Mouse (Mus musculus) intestine, embryonic 15.5 days (tissue): ENCODE data around the gene Wdr19. TPM values are rescaled to one million over a fixed set of nuclear protein-coding genes. Genes with fewer than 3 reads are reported as not detected.
A peak's percentile ranks its signal among the peaks of the same experiment; 100 is the strongest.
"Not testable (repeated sequence)": the region's sequence is repeated elsewhere in the genome, so short reads cannot be mapped to it uniquely, and the experiment has no call there.

Experiments used
- ATAC-seq: fragments of 200-750 bp; cut with Nextera tagmentation; 2 replicates; pipeline ENCODE4 v1.8.0; 2017; ENCODE audit warnings: moderate TSS enrichment, moderate library complexity
- H3K27ac ChIP-seq: fragments of 300-500 bp; sonication (generic); 2 replicates; pipeline ENCODE4 v1.5.1; 2015; ENCODE audit warnings: mild to moderate bottlenecking, inconsistent platforms
- H3K27me3 ChIP-seq: fragments of 300-500 bp; sonication (generic); replicated peaks from 2 replicates; pipeline ENCODE4 v1.6.1; 2015; ENCODE audit warnings: inconsistent platforms
- H3K36me3 ChIP-seq: fragments of 300-500 bp; sonication (generic); 2 replicates; pipeline ENCODE4 v1.6.1; 2015; ENCODE audit warnings: inconsistent platforms
- H3K4me1 ChIP-seq: fragments of 300-500 bp; sonication (generic); replicated peaks from 2 replicates; pipeline ENCODE4 v1.6.1; 2015; ENCODE audit warnings: inconsistent platforms
- H3K4me2 ChIP-seq: fragments of 300-500 bp; sonication (generic); replicated peaks from 2 replicates; pipeline ENCODE4 v1.6.1; 2015; ENCODE audit warnings: mild to moderate bottlenecking, inconsistent platforms
- H3K4me3 ChIP-seq: fragments of 300-500 bp; sonication (generic); replicated peaks from 2 replicates; pipeline ENCODE4 v1.5.1; 2015; ENCODE audit warnings: inconsistent platforms
- H3K9ac ChIP-seq: fragments of 300-500 bp; sonication (generic); 2 replicates; pipeline ENCODE4 v1.6.1; 2015; ENCODE audit warnings: inconsistent platforms
- H3K9me3 ChIP-seq: fragments of 300-500 bp; sonication (generic); 2 replicates; pipeline ENCODE4 v1.6.1; 2016; ENCODE audit warnings: inconsistent platforms
- WGBS: fragments of 180-500 bp; shearing (Covaris S2); methylation state at CpG from one replicate; pipeline ENCODE4 v1.1.7; 2015; 5-methylcytosine and 5-hydroxymethylcytosine counted together
- polyA plus RNA-seq: library from polyadenylated mRNA; unstranded; fragments of >200 nt; fragmentation: Nextera tagmentation; extraction: Ambion mirVana; gene quantifications from 2 replicates; pipeline ENCODE4 v1.2.1, GENCODE M21; 2015

Wdr19 gene
- polyA plus RNA-seq, 1 experiment from 2014 or later = 4.8 TPM

DNA sequence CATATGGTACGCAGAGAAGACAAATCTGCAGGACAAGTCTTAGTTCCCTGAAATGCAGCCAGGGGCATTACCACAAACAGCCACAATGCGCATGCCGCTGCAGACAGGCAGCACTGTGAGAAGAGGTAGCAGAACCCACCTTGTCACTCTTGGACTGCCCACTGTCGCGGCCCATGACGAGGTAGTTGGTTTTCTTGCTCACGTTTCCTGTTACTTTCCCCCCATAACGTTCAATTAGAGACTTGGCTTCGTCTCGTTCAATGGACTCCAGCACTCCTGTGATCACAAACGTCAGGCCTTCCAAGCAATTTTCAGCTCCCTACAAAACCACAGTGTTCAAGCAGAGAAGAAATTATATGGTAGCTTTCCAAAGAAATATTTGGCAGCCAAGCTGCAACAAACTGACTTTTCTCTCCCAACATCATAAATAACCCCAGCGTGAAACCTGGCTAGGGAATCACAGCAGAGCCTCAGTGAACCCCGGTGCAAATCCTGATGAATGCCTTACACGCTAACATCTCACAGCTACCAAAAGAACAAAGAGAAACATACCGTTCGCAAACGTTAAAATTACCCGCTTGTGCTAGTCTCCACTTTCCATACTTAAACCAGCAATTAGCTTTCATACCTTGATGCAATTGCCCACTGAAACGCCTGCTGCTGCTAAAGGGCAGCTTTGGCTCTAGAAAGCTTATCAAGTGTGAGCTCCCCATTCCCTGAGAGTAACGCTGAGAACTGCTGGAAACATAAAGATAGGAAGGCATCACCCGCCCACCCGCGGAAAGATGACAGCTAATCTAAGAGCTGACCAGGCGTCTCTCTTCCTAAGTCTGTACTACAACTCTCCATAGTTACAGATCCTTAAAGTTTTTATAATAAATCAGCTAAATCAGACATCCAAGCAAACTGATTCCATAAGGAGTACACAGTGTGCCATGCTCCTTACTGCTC, 88.5 kb downstream of the Wdr19 start:
- H3K9ac ChIP-seq = no peak overlapping the region

DNA sequence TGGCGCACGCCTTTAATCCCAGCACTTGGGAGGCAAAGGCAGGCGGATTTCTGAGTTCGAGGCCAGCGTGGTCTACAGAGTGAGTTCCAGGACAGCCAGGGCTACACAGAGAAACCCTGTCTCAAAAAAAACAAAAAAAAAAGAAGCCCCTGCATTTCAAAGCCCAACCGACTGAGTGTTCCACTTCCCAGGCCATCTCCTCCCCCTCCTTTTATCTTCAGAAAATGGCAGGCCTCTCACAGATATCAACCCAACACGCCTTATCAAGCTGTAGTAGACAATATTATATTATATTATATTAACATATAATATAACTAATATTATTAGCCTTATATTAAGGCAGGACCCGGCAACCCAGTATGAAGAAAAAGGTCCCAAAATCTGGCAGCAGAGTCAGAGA, 89.5 kb downstream of the Wdr19 start:
- H3K27me3 ChIP-seq, H3K9me3 ChIP-seq, H3K9ac ChIP-seq, H3K4me2 ChIP-seq, H3K4me1 ChIP-seq, H3K27ac ChIP-seq, ATAC-seq, H3K4me3 ChIP-seq: not testable (repeated sequence)
- WGBS = 83% methylated on average over 8 of the region's 8 CpGs
- peaks cover 36% of the 10 kb centered on the region for H3K36me3 ChIP-seq

More for the DNA sequence above, 88.5 kb downstream of the Wdr19 start:
- ATAC-seq = no peak
- Histone ChIP-seq H3K36me3 (peaks cover 36% of the 10 kb centered on the region), H3K9me3 (no peaks in the 10 kb centered on the region), H3K4me2 (no peak overlapping the region), H3K27ac (no peak overlapping the region), H3K27me3 (no peaks in the 10 kb centered on the region), H3K4me3 (no peak overlapping the region), H3K4me1 (no peaks in the 10 kb centered on the region)
- WGBS = 88% methylated on average over 24 of the region's 24 CpGs

DNA sequence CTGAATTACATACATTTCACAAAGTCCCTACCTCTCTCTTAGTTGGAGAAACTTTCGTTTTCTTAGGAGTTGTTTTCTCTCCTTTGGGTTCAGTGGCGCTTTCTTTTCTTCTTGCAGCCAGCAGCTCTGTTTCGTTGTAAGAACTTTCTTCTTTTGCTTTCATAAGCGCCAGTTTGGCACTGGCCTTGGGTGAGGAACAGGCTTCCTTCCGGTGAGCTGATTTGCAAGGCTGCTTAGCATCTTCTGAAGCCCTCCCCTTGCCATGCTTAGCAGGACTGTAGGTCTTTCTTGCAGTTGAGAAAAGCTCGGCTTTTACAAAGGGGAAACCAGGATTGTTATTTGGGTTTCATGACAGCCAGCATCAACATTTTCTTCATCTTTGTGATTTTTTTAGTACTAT, 94.1 kb downstream of the Wdr19 start:
- no peak overlapping the region for H3K4me2 ChIP-seq
- H3K4me1 ChIP-seq = no peaks in the 10 kb centered on the region
- H3K36me3 ChIP-seq = peaks cover 23% of the 10 kb centered on the region; the same call in 1 of the 2 replicates
- 77% methylated on average over 6 of the region's 6 CpGs for WGBS
- H3K27me3 ChIP-seq = no peaks in the 10 kb centered on the region
- no peak overlapping the region for H3K9ac ChIP-seq
- no peak overlapping the region for H3K4me3 ChIP-seq
- no peak for ATAC-seq
- H3K27ac ChIP-seq = no peak overlapping the region
- no peaks in the 10 kb centered on the region for H3K9me3 ChIP-seq

DNA sequence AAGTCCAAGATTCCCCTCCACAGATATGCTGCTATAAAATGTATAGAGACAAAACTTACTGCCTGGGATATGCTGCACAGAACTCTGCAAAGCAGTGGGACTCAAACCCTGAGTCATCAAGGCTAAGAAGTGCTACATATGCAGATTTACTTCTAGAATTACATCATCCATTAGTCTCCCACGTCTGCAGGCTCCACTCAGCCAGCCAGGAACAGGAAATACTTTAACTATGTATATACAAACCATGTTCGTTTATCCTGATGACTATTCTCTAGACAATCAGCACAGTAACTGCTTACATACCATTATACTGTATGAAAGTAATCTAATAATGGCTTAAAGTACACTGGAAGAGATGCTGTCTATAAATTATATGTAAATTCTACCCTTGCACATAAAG, 94.8 kb downstream of the Wdr19 start:
- no peak overlapping the region for H3K4me3 ChIP-seq
- no peaks in the 10 kb centered on the region for H3K9me3 ChIP-seq
- 43% methylated on average over 2 of the region's 2 CpGs for WGBS
- H3K4me2 ChIP-seq = no peak overlapping the region
- H3K4me1 ChIP-seq = no peaks in the 10 kb centered on the region
- H3K36me3 ChIP-seq = peaks cover 22% of the 10 kb centered on the region; the same call in 1 of the 2 replicates
- no peak overlapping the region for H3K9ac ChIP-seq
- peak; percentile 45; the same call in 1 of the 2 replicates for ATAC-seq
- H3K27me3 ChIP-seq = no peaks in the 10 kb centered on the region
- H3K27ac ChIP-seq = no peak overlapping the region

DNA sequence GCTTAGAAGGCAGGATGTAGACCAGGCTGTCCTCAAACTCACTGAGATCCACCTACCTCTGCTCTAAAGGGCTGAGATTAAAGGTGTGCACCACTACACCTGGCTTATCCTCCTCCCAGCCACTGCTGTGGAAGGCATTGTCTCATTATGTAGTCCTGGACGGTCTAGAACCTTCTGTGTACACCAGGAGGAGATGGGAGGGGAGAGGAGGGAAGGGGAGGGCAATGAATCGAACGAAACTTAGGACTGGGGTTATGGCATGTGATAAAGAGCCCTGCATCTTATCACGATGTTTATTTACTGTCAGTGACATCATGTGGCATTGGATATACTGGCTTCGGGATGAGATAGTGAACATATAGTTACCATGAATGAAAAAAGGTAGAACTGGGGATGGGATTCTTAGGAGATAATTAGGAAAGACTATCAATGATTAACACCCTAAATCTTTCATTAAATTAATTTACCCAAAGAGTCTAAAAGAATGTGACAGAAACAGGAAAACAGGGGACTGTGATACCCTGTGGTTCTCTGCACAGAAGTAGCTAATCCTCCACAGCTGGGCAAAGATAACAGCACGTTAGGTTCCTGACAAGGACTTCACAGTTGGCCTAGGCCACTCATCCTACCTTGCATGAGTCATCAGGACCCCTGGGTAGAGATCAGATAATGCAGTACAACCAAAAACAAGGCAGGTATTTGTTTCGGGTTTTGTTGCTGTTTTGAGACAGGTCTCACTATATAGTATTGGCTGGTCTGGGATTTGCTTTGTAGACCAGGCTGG, 98.9 kb downstream of the Wdr19 start:
- Histone ChIP-seq H3K4me3 (no peak overlapping the region), H3K27ac (no peak overlapping the region), H3K9me3 (no peaks in the 10 kb centered on the region), H3K36me3 (0 out of 2 replicates have a peak, but pooled peaks cover 11% of the 10 kb centered on the region), H3K4me1 (no peaks in the 10 kb centered on the region), H3K27me3 (no peaks in the 10 kb centered on the region), H3K9ac (no peak overlapping the region), H3K4me2 (no peak overlapping the region)
- 65% methylated on average over 7 of the region's 7 CpGs for WGBS
- ATAC-seq = no peak

DNA sequence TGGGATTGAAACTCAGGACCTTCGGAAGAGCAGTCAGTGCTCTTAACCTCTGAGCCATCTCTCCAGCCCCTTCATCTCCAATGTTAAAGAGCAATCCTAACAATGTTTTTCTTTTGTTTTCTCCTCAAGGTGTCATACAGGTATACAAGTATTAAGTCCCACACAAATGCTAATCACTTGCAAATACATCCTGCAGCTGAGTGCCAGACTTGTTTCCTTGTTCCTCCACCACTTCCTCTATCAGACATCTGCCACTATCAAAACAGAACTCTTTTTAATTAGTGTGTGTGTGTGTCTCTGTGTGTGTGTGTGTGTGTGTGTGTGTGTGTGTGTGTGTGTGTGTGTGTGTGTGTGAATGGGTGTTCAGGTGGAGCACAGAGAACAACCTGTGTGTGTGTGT, 100.1 kb downstream of the Wdr19 start:
- not testable (repeated sequence) for H3K9me3 ChIP-seq, H3K27ac ChIP-seq, H3K4me3 ChIP-seq, ATAC-seq, H3K9ac ChIP-seq, H3K4me2 ChIP-seq, H3K4me1 ChIP-seq, H3K27me3 ChIP-seq
- WGBS = 100% methylated on average over 1 of the region's 1 CpGs
- H3K36me3 ChIP-seq = peaks cover 13% of the 10 kb centered on the region; the same call in 1 of the 2 replicates

DNA sequence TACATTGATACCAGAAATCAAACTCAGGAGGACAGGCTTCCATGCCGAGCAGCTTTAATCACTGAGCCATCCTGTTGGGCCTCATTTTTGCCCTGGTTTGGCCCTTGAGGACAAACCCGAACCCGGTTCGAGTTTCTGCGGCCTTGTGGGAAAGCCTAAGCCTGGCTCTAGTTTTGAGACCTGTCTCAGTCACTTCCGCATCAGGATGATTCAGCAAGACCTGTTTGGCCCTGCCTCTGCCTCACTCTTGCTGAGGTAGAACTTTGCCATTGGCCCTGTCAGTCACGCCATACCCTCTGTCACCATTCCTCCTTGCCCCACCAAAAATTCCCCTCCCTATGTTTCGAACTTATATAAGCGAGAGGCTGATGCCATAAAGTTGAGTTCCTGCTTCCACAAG, 100.6 kb downstream of the Wdr19 start:
- no peak overlapping the region for H3K4me3 ChIP-seq
- H3K9ac ChIP-seq = no peak overlapping the region
- H3K27ac ChIP-seq = no peak overlapping the region
- H3K36me3 ChIP-seq = peaks cover 13% of the 10 kb centered on the region; the same call in 1 of the 2 replicates
- H3K4me2 ChIP-seq = no peak overlapping the region
- H3K27me3 ChIP-seq = no peaks in the 10 kb centered on the region
- no peaks in the 10 kb centered on the region for H3K9me3 ChIP-seq
- 94% methylated on average over 9 of the region's 9 CpGs for WGBS
- H3K4me1 ChIP-seq = no peaks in the 10 kb centered on the region
- no peak for ATAC-seq

DNA sequence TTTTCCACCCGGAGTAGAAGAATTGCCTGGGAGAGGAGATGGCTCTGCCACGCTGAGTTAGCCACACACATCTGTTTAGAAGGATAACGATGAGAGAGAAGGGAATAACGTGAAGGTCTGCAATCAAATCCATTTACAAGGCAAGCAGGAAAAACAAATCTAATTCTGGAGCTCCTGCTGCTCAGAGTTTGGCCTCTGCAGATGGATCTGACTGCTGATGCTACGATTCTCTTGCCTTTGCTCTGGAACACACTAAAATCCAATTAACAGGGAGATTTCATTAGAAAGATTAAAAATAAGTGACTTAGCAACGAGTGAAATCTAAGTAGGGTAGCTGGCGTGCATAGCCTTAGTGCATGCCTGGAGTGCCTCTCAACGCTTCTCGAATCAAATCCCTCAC, 106.0 kb downstream of the Wdr19 start:
- Histone ChIP-seq H3K4me2 (no peak overlapping the region), H3K4me1 (no peaks in the 10 kb centered on the region), H3K27ac (no peak overlapping the region), H3K27me3 (no peaks in the 10 kb centered on the region), H3K36me3 (peaks cover 5% of the 10 kb centered on the region; the same call in 1 of the 2 replicates), H3K9me3 (no peaks in the 10 kb centered on the region), H3K4me3 (no peak overlapping the region), H3K9ac (no peak overlapping the region; the same call in 1 of the 2 replicates)
- 75% methylated on average over 9 of the region's 9 CpGs for WGBS
- no peak for ATAC-seq

DNA sequence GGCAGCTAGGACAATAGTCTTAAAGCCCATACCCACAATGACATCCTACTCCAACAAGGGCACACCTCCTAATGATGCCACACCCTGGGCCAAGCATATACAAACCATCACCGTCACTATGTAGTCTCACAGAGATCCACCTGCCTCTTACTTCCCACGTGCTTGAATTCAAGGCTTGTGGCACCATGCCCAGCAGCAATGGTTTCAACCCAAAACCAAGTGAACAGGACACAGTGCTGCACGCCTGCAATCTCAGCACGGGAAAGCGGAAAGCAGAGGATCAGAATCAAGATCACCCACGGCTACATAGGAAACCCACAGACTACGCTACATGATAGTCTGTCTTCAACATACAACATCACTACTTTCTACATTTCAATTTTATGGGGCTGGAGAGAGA, 108.7 kb downstream of the Wdr19 start:
- peaks cover 11% of the 10 kb centered on the region for H3K36me3 ChIP-seq
- H3K4me2 ChIP-seq = no peak overlapping the region
- H3K27ac ChIP-seq = no peak overlapping the region
- H3K4me1 ChIP-seq = no peaks in the 10 kb centered on the region
- H3K9ac ChIP-seq = no peak overlapping the region
- H3K27me3 ChIP-seq = no peaks in the 10 kb centered on the region
- no peak for ATAC-seq
- H3K9me3 ChIP-seq = no peaks in the 10 kb centered on the region
- H3K4me3 ChIP-seq = no peak overlapping the region
- WGBS = 95% methylated on average over 7 of the region's 7 CpGs

DNA sequence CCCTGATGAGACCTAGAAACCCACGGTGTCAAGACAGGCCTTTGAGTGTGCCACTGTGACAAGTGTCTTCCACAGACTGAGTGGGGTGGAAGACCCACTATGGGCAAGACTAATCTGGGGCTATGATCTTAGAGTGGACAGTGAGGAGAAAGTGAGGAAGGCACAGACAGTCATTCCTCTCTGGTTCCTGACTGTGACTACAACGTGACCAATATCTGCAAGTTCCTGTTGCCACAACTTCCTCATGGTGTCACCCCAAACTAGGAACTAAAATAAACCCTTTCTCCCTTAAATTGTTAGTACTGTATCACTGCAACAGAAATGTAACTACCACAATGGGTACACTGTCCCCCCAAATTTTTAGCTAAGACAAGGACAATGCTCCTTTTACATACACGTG, 109.4 kb downstream of the Wdr19 start:
- Histone ChIP-seq H3K4me2 (no peak overlapping the region), H3K9ac (no peak overlapping the region), H3K4me3 (no peak overlapping the region), H3K27me3 (no peaks in the 10 kb centered on the region), H3K27ac (no peak overlapping the region), H3K4me1 (no peaks in the 10 kb centered on the region), H3K36me3 (peaks cover 9% of the 10 kb centered on the region), H3K9me3 (no peaks in the 10 kb centered on the region)
- WGBS = 98% methylated on average over 3 of the region's 3 CpGs
- no peak for ATAC-seq
